Mouse (Mus musculus): ENCODE data around the gene Ggt6.
A peak's percentile ranks its signal among the peaks of the same experiment; 100 is the strongest.

DNA sequence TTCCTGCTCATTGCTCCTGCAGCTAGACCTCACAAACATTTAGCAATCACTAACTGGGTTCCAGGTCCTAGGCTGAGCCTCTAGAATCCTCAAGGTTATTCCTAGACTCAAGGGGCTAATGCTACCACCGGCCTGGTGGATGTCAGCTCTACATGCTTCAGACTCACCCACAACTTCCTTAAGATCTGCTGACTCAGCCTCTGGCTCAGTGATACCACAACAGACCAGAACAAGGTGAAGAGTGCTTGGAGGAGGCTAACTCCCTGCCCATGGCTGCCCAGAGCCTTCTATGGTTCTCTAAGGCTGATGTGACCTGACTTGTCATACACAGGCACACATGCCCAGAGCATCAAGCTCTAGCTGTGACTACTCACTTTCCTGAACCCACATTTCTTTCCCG, 44.2 kb downstream of the Ggt6 start:
- TF ChIP-seq CTCF (IDR thresholded peaks at IDR 0.05 in 2 of 3, conservative IDR thresholded peaks at IDR 0.05 in 1 of 3; ENCODE audit: control insufficient read depth in 1 of 3, insufficient read depth in 1 of 3, low read depth in 2 of 3, low read length in 3 of 3, poor library complexity in 1 of 3, severe bottlenecking in 1 of 3) (no peak), POLR2AphosphoS5 (IDR thresholded peaks at IDR 0.05; ENCODE audit: borderline replicate concordance, low read depth, low read length) (no peak), SIN3A (IDR thresholded peaks at IDR 0.05; ENCODE audit: low read length) (no peak), MAFK (IDR thresholded peaks at IDR 0.05; ENCODE audit: borderline replicate concordance, low read depth, low read length) (peak; percentile 93), GATA1 (IDR thresholded peaks at IDR 0.05; ENCODE audit: low read depth, low read length) (no peak), POLR2AphosphoS2 (IDR thresholded peaks at IDR 0.05; ENCODE audit: low read length) (no peak), MXI1 (IDR thresholded peaks at IDR 0.05; ENCODE audit: low read depth, low read length) (no peak), POLR2A (IDR thresholded peaks at IDR 0.05; ENCODE audit: control insufficient read depth in 1 of 2, insufficient read depth in 1 of 2, low read depth in 1 of 2, low read length in 2 of 2, poor library complexity in 1 of 2) (no peak), JUND (IDR thresholded peaks at IDR 0.05; ENCODE audit: low read depth, low read length) (no peak)

Data from MEL (cell line).